Mouse (Mus musculus): ENCODE measurements around the gene Aunip. TPM values are rescaled to one million over a fixed set of nuclear protein-coding genes. Genes with fewer than 3 reads are reported as not detected.
A peak's percentile ranks its signal among the peaks of the same experiment; 100 is the strongest.

Gene Aunip
- polyA plus RNA-seq, 1 experiment from 2014 or later = 18.9 TPM

DNA sequence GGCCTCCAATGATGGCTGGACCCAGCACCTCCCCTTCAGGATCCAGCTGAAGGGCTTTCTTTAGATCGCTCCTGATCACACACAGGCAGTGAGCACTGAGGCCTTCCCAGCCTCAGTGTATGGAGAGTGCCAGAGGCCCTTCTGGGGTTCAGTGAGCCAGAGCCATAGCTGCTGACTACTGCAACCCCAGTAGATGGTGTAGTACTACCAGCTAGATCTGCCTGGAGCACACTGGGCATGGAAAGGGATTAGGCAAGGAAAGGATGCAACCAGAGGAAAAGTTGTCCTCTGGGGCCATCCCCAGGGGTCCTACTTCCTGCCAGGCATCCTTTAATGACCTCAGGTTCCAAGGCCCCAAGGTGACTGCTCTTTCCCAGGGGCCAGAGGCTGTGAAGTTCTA lies 42.8 kb downstream of the Aunip start:
- Histone ChIP-seq H3K27ac (replicated peaks) (no peak overlapping the region), H3K4me3 (replicated peaks) (no peak overlapping the region), H3K27me3 (peaks cover 15% of the 10 kb centered on the region), H3K9me3 (replicated peaks) (peaks cover 6% of the 10 kb centered on the region; the same call in 1 of the 2 replicates), H3K4me1 (replicated peaks) (peaks cover 38% of the 10 kb centered on the region), H3K4me2 (no peak overlapping the region), H3K9ac (no peak overlapping the region), H3K36me3 (replicated peaks) (peaks cover 14% of the 10 kb centered on the region)
- 82% methylated on average over 1 of the region's 1 CpGs for WGBS (ENCODE audit: insufficient replicate concordance)
- ATAC-seq (ENCODE audit: insufficient read depth) = no peak

DNA sequence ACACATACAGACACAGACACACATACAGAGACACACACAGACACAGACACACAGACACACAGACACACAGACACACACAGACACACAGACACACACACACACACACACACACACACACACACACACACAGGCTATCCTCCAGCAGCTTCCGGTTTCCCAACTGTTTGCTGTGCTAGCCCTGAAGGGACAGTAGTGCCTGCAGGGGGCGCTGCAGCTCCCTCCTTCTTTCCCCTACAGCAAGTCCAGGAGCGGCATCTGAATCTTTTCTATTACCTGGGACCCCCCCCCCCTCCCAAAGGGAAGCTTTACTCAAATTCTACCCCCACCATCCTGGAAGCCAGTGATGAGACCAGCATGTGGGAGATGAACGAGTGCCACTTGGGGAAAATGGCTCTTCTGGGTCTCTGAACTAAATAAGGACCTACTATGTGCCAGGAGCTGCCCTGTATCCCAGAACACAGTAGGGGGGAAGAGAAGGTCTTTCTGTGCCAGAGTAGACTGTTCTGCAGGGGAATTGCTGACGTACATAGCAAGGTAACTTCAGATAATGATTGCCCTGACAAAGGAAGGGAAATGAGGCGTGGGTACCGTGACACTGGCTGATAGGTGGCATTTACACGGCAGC lies 45.3 kb downstream of the Aunip start:
- 45% methylated on average over 8 of the region's 8 CpGs for WGBS (ENCODE audit: insufficient replicate concordance)

DNA sequence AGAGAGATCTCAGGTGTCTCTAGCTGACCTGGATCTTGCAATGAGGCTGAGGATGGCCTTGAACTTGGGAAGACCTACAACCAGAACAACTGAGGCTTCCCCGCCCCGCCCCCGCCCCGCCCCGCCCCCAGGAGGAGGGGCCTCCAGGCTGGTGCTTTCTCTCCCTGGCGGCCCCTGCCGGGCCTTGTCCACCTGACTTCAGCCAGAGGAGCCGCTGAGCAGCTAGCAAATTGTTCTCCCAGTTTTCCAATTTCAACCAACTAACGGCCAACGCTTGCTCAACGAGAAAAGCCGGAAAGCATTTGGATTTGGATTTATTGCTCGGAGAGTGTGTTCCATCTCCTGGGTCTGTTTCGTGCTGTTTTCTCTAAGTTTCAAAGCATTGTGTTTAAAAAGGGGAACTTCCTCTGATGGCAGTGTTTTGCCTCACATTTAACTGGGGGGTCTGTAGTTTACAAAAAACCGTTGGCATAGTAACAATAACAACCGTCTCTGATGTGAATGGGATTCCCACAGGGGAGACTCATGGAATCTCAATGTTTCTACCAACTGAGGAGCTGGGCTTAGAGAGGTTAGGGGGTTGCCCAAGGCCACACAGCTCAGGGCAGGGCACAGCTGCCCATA lies 46.9 kb downstream of the Aunip start:
- no peaks in the 10 kb centered on the region for H3K27me3 ChIP-seq
- no peak overlapping the region for H3K9ac ChIP-seq
- WGBS (ENCODE audit: insufficient replicate concordance) = 4% methylated on average over 16 of the region's 16 CpGs
- peaks cover 13% of the 10 kb centered on the region for H3K4me1 ChIP-seq (replicated peaks)
- H3K27ac ChIP-seq (replicated peaks) = peak overlapping the region; percentile 29; the same call in 1 of the 2 replicates
- H3K4me2 ChIP-seq = no peak overlapping the region; the same call in 1 of the 2 replicates
- no peak overlapping the region for H3K4me3 ChIP-seq (replicated peaks)
- no peak for ATAC-seq (ENCODE audit: insufficient read depth)
- H3K9me3 ChIP-seq (replicated peaks) = no peaks in the 10 kb centered on the region
- H3K36me3 ChIP-seq (replicated peaks) = no peaks in the 10 kb centered on the region

More for the DNA sequence above, 45.3 kb downstream of the Aunip start:
- H3K27ac ChIP-seq (replicated peaks) = no peak overlapping the region
- no peaks in the 10 kb centered on the region for H3K36me3 ChIP-seq (replicated peaks)
- H3K4me3 ChIP-seq (replicated peaks) = no peak overlapping the region
- no peaks in the 10 kb centered on the region for H3K9me3 ChIP-seq (replicated peaks)
- peaks cover 9% of the 10 kb centered on the region for H3K27me3 ChIP-seq
- peaks cover 29% of the 10 kb centered on the region for H3K4me1 ChIP-seq (replicated peaks)
- no peak overlapping the region for H3K9ac ChIP-seq
- H3K4me2 ChIP-seq = no peak overlapping the region
- no peak for ATAC-seq (ENCODE audit: insufficient read depth)

DNA sequence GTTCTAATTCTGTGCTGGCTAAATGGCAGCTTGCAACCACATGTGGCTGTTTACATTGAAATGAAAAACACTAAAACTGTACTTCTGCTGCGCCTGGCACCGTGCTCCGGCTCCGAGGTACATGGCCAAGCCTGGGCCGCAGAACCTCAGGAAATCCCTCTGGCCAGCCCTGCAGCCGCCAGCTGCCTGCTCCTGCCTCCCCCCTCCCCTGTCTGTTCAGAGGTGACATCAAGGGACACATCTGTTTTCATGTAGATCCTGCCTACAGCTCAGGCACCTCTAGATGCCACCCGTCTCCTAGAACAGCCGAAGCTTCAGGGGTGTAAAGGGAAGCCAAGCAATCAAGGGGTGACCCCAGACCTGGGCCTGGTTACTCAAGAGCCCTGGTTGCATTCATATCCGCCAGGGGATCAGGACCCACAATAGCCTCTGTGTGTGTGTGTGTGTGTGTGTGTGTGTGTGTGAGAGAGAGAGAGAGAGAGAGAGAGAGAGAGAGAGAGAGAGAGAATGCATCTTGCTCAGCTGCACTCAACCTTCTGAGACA lies 47.8 kb downstream of the Aunip start:
- Histone ChIP-seq H3K4me1 (replicated peaks) (peaks cover 17% of the 10 kb centered on the region), H3K9ac (no peak overlapping the region), H3K27me3 (no peaks in the 10 kb centered on the region), H3K9me3 (replicated peaks) (no peaks in the 10 kb centered on the region), H3K27ac (replicated peaks) (no peak overlapping the region), H3K36me3 (replicated peaks) (no peaks in the 10 kb centered on the region), H3K4me2 (no peak overlapping the region), H3K4me3 (replicated peaks) (no peak overlapping the region)
- ATAC-seq (ENCODE audit: insufficient read depth) = no peak
- WGBS (ENCODE audit: insufficient replicate concordance) = 47% methylated on average over 9 of the region's 9 CpGs

DNA sequence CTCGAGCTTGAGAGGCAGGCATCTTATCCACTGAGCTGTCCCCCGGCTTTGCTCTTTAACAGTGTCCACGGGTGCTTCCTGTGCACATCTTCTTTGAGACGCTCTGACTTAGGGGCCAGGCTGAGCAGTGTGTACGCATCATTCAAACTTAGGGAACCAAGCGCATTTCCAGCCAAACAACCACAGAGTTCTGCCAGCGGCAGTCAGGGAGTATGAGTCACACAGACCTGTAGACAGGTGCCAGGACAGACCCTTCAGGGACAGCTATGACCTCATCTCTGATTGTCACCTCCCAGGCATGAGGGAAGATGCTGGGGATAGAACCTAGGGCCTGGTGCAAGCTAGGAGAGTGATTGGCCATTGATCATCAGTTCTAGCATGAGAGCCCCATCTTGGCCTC lies 48.4 kb downstream of the Aunip start:
- Histone ChIP-seq H3K4me2 (no peak overlapping the region), H3K9me3 (replicated peaks) (no peaks in the 10 kb centered on the region), H3K9ac (no peak overlapping the region), H3K36me3 (replicated peaks) (no peaks in the 10 kb centered on the region), H3K27ac (replicated peaks) (no peak overlapping the region), H3K4me3 (replicated peaks) (no peak overlapping the region), H3K27me3 (no peaks in the 10 kb centered on the region), H3K4me1 (replicated peaks) (peaks cover 17% of the 10 kb centered on the region)
- ATAC-seq (ENCODE audit: insufficient read depth) = no peak
- WGBS (ENCODE audit: insufficient replicate concordance) = 47% methylated on average over 7 of the region's 7 CpGs

DNA sequence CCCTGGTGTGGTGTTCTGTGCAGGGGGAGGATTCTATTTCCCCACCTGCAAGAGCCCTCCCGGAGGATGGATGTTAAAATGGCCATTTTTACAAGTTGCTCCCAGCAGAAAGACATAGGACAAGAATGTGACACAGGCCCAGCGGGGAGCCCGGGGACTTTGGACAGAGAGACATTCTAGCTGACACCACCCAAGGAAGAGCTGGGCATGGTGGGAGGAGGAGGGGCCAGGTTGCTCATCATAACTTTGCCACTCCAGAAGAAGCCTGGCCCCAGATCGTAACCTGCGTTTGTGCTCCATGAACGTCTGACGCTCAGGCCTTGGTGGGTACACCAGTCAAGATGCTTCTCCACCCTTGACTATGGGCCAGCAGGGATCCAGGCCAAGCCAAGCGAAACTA lies 49.9 kb downstream of the Aunip start:
- H3K4me2 ChIP-seq = no peak overlapping the region
- ATAC-seq (ENCODE audit: insufficient read depth) = no peak
- H3K4me3 ChIP-seq (replicated peaks) = no peak overlapping the region
- 77% methylated on average over 8 of the region's 8 CpGs for WGBS (ENCODE audit: insufficient replicate concordance)
- H3K27me3 ChIP-seq = no peaks in the 10 kb centered on the region
- H3K9ac ChIP-seq = no peak overlapping the region
- no peak overlapping the region for H3K27ac ChIP-seq (replicated peaks)
- peaks cover 5% of the 10 kb centered on the region for H3K36me3 ChIP-seq (replicated peaks)
- H3K9me3 ChIP-seq (replicated peaks) = no peaks in the 10 kb centered on the region
- H3K4me1 ChIP-seq (replicated peaks) = peaks cover 17% of the 10 kb centered on the region

DNA sequence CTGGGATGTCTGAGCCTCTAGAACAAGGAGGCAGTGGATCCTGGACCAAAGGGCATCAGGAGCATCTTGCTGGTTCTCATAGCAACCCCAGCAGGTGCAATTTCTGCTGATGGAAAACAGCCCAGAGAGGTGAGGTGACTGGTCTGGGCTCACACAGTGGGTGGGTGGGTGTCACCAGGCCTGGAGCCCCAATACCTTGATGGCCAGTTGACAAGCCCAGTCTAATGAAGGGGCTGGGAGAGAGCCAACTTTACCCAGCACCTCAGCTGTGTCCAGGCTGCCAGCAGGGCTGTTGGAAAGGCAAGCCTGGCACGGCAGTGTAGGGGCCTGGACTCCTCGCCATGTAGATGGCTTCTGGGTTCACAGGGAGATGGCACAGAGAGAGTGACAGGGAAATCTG lies 51.2 kb downstream of the Aunip start:
- Histone ChIP-seq H3K9ac (no peak overlapping the region), H3K4me2 (no peak overlapping the region), H3K27ac (replicated peaks) (no peak overlapping the region), H3K4me1 (replicated peaks) (peaks cover 17% of the 10 kb centered on the region), H3K27me3 (no peaks in the 10 kb centered on the region), H3K9me3 (replicated peaks) (no peaks in the 10 kb centered on the region), H3K36me3 (replicated peaks) (peaks cover 10% of the 10 kb centered on the region), H3K4me3 (replicated peaks) (no peak overlapping the region)
- WGBS (ENCODE audit: insufficient replicate concordance) = 69% methylated on average over 2 of the region's 2 CpGs
- ATAC-seq (ENCODE audit: insufficient read depth) = no peak

DNA sequence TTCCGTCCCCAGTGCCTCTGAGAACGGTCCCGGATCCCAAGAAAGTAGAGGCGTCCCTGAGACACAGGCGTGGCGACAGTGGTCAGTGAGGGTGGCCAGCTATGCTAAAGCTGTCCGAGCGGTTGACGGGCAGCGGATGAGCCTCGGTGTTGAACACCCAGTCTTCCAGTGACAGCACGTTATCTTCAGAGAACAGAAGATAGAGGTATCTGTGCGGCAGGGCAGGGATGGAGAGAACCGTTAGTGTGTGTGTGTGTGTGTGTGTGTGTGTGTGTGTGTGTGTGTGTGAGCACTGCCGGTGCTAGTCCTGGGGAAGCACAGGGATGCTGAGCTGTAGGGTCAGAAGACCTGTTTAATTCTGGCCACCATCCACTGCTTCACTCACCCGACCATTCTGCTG lies 52.8 kb downstream of the Aunip start:
- H3K27ac ChIP-seq (replicated peaks) = no peak overlapping the region
- H3K9me3 ChIP-seq (replicated peaks) = no peaks in the 10 kb centered on the region
- H3K4me3 ChIP-seq (replicated peaks) = no peak overlapping the region
- H3K4me1 ChIP-seq (replicated peaks) = peaks cover 5% of the 10 kb centered on the region; the same call in 1 of the 2 replicates
- 54% methylated on average over 16 of the region's 16 CpGs for WGBS (ENCODE audit: insufficient replicate concordance)
- peaks cover 10% of the 10 kb centered on the region for H3K36me3 ChIP-seq (replicated peaks)
- 0 out of 2 replicates have a peak, but pooled peaks have one; percentile 47 for ATAC-seq (ENCODE audit: insufficient read depth)
- no peak overlapping the region for H3K9ac ChIP-seq
- no peak overlapping the region for H3K4me2 ChIP-seq
- no peaks in the 10 kb centered on the region for H3K27me3 ChIP-seq

DNA sequence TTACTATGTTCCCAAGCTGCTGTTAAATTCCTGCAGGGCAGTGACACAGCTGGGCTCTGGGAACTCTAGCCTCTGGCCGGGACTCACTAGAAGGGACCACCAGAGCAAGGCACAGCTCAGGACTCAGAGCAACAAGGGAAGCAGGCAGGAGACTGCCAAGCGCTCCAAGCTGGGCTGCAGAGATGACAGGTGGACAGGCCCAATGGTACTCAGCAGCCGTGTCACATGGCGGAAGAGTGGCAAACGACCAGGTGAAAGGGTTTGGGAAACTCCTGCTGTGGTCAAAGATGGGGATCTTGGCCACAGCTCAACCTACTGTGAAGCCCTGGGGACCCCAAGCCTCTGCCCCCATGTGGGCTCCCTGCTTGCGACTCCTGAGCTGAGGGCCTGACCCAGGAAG lies 53.3 kb downstream of the Aunip start:
- no peak overlapping the region for H3K27ac ChIP-seq (replicated peaks)
- H3K4me3 ChIP-seq (replicated peaks) = no peak overlapping the region
- no peak overlapping the region for H3K9ac ChIP-seq
- H3K9me3 ChIP-seq (replicated peaks) = no peaks in the 10 kb centered on the region
- no peak for ATAC-seq (ENCODE audit: insufficient read depth)
- 71% methylated on average over 6 of the region's 6 CpGs for WGBS (ENCODE audit: insufficient replicate concordance)
- H3K27me3 ChIP-seq = no peaks in the 10 kb centered on the region
- H3K4me2 ChIP-seq = no peak overlapping the region
- H3K36me3 ChIP-seq (replicated peaks) = peaks cover 10% of the 10 kb centered on the region
- peaks cover 4% of the 10 kb centered on the region; the same call in 1 of the 2 replicates for H3K4me1 ChIP-seq (replicated peaks)

DNA sequence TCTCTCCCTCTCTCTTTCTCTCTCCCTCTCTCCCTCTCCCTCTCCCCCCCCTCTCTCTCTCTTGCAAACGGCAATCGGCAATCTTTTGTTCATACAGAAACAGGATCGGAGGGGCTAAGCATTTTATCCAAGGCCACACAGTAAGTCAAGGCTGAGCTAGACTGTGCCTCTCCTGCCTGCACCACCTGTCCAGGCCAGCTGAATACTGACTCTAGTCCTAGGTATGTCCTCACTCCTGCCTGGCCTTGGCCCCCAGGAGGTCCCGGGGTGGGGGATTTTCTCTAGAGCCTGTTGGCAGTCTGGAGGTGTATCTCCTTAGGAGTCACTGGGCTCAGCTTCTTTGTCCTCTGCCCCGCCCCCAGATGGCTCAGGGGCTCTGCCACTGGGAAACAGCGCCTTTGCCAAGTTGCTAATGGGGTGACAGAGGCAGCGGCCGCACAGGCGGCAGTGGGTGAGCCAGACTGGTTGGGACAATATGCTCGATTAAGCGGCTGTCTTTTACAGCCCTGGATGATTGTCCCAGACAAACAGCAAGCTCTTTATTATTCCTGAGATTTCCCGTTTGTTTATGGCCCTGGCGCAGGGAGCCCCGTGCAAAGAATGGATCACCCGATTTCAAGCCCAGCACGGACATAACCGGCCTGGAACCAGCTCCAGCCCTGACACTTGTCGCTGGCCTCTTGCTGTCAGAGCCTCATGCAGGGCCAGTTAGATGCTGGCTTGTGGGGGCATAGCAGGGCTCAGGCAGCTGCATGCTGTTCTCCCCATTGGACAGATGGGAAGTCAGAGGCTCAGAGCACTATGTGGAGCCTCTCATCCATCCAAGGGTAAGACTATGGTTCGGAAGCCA lies 56.8 kb downstream of the Aunip start:
- Histone ChIP-seq H3K9ac (no peak overlapping the region), H3K27me3 (no peaks in the 10 kb centered on the region), H3K27ac (replicated peaks) (no peak overlapping the region), H3K4me3 (replicated peaks) (no peak overlapping the region), H3K4me1 (replicated peaks) (peaks cover 4% of the 10 kb centered on the region; the same call in 1 of the 2 replicates), H3K36me3 (replicated peaks) (peaks cover 10% of the 10 kb centered on the region), H3K9me3 (replicated peaks) (no peaks in the 10 kb centered on the region), H3K4me2 (no peak overlapping the region)
- 64% methylated on average over 19 of the region's 19 CpGs for WGBS (ENCODE audit: insufficient replicate concordance)
- no peak for ATAC-seq (ENCODE audit: insufficient read depth)

DNA sequence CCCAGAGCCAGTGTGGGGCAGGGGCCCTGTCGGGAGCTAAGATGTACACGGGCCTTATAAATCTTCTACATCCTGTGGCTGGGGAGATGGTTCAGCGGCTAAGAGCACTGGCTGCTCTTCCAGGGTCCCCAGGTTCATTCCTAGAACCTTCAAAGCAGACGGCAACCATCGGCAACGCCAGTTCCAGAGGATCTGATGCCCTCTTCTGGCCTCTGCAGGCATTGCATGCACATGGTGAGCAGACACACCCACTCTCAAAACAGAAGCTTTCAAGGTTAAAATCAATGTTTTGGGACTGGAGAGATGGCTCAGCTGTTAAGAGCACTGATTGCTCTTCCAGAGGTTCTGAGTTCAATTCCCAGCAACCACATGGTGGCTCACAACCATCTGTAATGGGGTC lies 58.4 kb downstream of the Aunip start:
- Histone ChIP-seq H3K4me3 (replicated peaks) (no peak overlapping the region), H3K9ac (no peak overlapping the region), H3K36me3 (replicated peaks) (peaks cover 10% of the 10 kb centered on the region), H3K4me1 (replicated peaks) (no peaks in the 10 kb centered on the region), H3K27ac (replicated peaks) (no peak overlapping the region), H3K27me3 (no peaks in the 10 kb centered on the region), H3K4me2 (no peak overlapping the region), H3K9me3 (replicated peaks) (no peaks in the 10 kb centered on the region)
- WGBS (ENCODE audit: insufficient replicate concordance) = 51% methylated on average over 6 of the region's 6 CpGs
- ATAC-seq (ENCODE audit: insufficient read depth) = no peak

Data from liver, embryonic 15.5 days (tissue).